Mouse (Mus musculus) neutrophil, adult 65 days (primary cell): ENCODE measurements around the gene Lilrb4a. TPM values are rescaled to one million over a fixed set of nuclear protein-coding genes. Genes with fewer than 3 reads are reported as not detected.

Source experiments
- total RNA-seq: library from RNA; stranded (reverse); gene quantifications from 2 replicates; pipeline ENCODE4 v1.2.4, GENCODE M21; 2023

Gene Lilrb4a
- 1,203 and 1,376 TPM in 2 replicates for total RNA-seq

DNA sequence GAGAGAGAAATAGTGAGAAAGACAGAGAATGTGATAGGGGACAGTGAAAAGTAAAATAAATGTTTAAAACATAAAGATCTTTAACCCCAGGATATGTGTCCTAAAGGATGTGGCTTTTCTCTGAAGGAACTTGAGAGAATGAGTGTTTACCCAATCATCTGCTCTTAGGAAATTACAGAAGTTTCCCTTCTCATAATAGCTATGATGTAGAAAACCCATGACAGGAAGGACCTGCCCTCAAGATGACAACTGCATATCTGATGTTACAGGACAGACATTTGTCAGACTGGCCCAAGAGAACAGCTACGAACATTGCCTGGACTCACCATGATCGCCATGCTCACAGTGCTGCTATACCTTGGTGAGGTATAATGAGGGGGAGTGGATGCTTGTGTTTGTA, at the start of gene Lilrb4a:
Gene Lilrb4a (plus strand): TSS at position 266 of the 400 bp plus-strand sequence.

DNA sequence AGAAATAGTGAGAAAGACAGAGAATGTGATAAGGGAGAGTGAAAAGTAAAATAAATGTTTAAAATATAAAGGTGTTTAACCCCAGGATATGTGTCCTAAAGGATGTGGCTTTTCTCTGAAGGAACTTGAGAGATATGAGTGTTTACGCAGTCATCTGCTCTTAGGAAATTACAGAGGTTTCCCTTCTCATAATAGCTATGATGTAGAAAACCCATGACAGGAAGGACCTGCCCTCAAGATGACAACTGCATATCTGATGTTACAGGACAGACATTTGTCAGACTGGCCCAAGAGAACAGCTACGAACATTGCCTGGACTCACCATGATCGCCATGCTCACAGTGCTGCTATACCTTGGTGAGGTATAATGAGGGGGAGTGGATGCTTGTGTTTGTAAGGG, 10.4 kb upstream of the Lilrb4a start, which contains the start of the genes Gm49339 and Lilr4b:
Gene Gm49339 (plus strand): TSS at position 216 of the 400 bp plus-strand sequence.
Gene Lilr4b (plus strand): TSS at position 236 of the 400 bp plus-strand sequence.

Other genes starting within 250 kb of the Lilrb4a start
- 138 and 167 TPM in 2 replicates for gene Gm49339, start 10.3 kb upstream of the Lilrb4a start, total RNA-seq
- gene Lilr4b, start 10.3 kb upstream of the Lilrb4a start, total RNA-seq = 1,844 and 1,938 TPM in 2 replicates
- not detected in 2 replicates for gene Fam162b, start 99.6 kb downstream of the Lilrb4a start, total RNA-seq
- gene Gprc6a, start 140.5 kb downstream of the Lilrb4a start, total RNA-seq = not detected in 2 replicates
- not detected in 2 replicates for gene Rfx6, start 186.8 kb downstream of the Lilrb4a start, total RNA-seq